Mouse (Mus musculus) cerebellum, adult 9-10 months (tissue): ENCODE measurements at regions not wholly inside any gene's neighbourhood (a gene's known extent, or its start where the extent isn't known, plus 50 kb on each side); places are given as distances from the start of the nearest gene placed in this dataset.

Source experiments
- DNase-seq: peaks from one replicate; pipeline ENCODE4 v3.0.0; 2022

GRCm38 (mm10) chr2:61080006-61080405 lies 117.0 kb upstream of the Rbms1 start:
- no peak for DNase-seq

GRCm38 (mm10) chr2:61071025-61071424 lies 108.0 kb upstream of the Rbms1 start:
- no peak for DNase-seq

- no peak for DNase-seq
Observed at GRCm38 (mm10) chr2:61067877-61068276, 104.9 kb upstream of the Rbms1 start.

- no peak for DNase-seq
Observed at GRCm38 (mm10) chr2:61062125-61062524, 99.1 kb upstream of the Rbms1 start.

GRCm38 (mm10) chr2:61060906-61061305 lies 97.9 kb upstream of the Rbms1 start:
- DNase-seq: no peak

- DNase-seq: peak; percentile 21
Observed at GRCm38 (mm10) chr2:61058545-61059235, 95.7 kb upstream of the Rbms1 start.

- no peak for DNase-seq
Observed at GRCm38 (mm10) chr2:61052296-61052695, 89.3 kb upstream of the Rbms1 start.

GRCm38 (mm10) chr2:61051808-61052207 lies 88.8 kb upstream of the Rbms1 start:
- DNase-seq: no peak

GRCm38 (mm10) chr2:61046111-61046767 lies 83.2 kb upstream of the Rbms1 start:
- DNase-seq: no peak

GRCm38 (mm10) chr2:61045467-61045866 lies 82.5 kb upstream of the Rbms1 start:
- DNase-seq: no peak

GRCm38 (mm10) chr2:61032920-61033319 lies 69.9 kb upstream of the Rbms1 start:
- no peak for DNase-seq

GRCm38 (mm10) chr2:61029706-61030105 lies 66.7 kb upstream of the Rbms1 start:
- no peak for DNase-seq

GRCm38 (mm10) chr2:61028578-61028977 lies 65.6 kb upstream of the Rbms1 start:
- no peak for DNase-seq

- DNase-seq: no peak
Observed at GRCm38 (mm10) chr2:61027686-61028085, 64.7 kb upstream of the Rbms1 start.

- DNase-seq: no peak
Observed at GRCm38 (mm10) chr2:61022411-61022810, 59.4 kb upstream of the Rbms1 start.

- no peak for DNase-seq
Observed at GRCm38 (mm10) chr2:61020791-61021190, 57.8 kb upstream of the Rbms1 start.

GRCm38 (mm10) chr2:61013006-61013405 lies 50.0 kb upstream of the Rbms1 start:
- DNase-seq: no peak
